Mouse (Mus musculus): ENCODE results near the gene Fgfr2.

Fgfr2 gene

DNA sequence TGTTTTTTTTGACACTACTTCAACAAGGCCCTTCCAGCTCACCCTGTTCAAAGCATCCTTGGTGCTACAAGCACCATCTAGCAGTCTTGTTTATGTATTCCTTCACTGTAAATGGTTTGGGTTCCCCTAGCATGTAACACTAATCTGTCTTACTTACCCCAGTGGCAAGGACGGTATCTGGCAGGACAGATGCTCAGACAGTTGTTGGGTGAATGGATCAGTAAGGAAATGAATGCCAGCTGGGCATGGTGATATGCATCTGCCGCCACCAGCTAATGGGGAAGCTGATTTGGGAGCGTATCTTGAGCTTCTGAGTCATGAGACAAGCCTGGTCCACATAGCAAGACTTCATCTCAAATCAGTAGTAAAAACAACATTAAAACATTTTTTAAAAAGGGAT is 2744.8 kb downstream of the Fgfr2 start:
- no peak for DNase-seq (ENCODE audit: low read depth, low spot score)

GRCm38 (mm10) chr7:130374311-130374710 is 2748.8 kb downstream of the Fgfr2 start:
- no peak for DNase-seq (ENCODE audit: low read depth, low spot score)

DNA sequence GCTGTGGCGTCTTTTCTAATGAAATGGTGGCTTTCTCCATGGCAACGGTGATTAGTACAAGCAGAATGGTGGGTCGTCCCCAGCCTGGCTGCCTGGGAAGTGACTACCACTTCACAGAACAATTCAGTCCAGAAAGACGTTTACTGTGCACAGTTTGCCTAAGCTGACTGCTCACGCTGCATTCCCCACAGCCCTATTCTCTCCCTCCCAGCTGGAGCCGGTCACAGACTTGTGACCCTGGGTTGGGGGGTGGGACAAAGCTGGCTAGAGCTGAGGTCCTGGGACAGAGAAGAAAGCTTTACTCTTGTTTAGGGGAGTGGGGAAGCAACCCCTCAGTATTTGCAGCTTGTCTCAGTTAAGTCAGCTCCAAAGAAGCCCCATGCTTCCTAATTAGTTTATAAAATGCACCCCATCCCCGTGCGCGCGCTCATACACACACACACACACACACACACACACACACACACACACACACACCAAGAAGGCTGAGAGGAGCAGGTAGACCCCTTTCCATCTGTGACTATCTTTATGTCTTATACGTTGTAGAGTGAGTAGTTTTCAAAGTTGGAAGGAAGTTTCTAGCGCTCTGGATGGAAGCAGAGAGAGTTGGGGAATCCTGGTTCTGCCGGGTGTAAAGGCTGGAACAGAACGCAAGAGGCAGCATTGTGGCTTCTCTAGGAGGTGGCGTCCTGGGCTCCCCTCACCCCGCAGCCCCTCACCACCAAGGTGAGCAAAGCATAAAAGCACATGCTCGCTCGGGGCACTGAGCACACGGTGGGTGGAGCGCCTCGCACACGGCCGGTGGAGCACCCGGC is 2754.1 kb downstream of the Fgfr2 start:
- no peak for DNase-seq (ENCODE audit: low read depth, low spot score)

GRCm38 (mm10) chr7:130368036-130368826 is 2754.9 kb downstream of the Fgfr2 start:
- DNase-seq (ENCODE audit: low read depth, low spot score): no peak

- no peak for DNase-seq (ENCODE audit: low read depth, low spot score)
Measured at GRCm38 (mm10) chr7:130367222-130368035, 2755.7 kb downstream of the Fgfr2 start.

GRCm38 (mm10) chr7:130365711-130366110 is 2757.4 kb downstream of the Fgfr2 start:
- no peak for DNase-seq (ENCODE audit: low read depth, low spot score)

DNA sequence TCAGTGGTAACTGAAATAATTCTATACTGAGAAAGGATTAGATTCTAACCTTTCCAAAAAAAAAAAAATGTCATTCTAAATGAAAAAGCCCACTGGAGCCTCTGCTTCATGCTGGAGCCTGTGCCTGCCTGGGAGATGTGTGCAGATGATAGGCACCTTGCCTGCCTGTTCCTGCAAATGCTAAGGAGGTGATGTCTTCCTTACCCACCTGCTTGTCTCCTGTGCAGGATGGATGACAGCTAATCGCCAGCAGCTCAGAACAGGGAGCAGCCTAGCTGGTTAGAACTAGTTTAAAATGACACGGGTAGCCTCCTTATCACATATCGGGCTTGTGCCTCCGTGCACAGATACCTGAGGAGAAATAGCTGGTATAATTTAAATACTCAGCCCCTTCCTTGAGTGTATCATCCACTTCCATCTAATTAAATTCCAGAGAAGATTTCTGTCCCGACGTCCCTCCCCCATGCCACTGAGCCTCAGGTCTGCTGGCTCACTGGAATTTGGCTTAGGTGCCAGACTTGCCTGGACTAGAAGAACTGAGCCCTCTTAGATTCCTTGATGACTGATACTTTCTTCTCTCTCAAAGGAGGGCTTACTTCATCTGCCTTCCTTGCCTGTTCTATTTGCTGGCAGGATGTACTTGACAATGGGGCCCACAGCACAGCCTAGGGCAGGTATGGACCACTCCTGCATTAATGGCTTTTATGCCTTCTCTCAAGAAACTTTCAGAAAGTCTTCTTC is 2782.6 kb downstream of the Fgfr2 start:
- no peak for DNase-seq (ENCODE audit: low read depth, low spot score)

DNA sequence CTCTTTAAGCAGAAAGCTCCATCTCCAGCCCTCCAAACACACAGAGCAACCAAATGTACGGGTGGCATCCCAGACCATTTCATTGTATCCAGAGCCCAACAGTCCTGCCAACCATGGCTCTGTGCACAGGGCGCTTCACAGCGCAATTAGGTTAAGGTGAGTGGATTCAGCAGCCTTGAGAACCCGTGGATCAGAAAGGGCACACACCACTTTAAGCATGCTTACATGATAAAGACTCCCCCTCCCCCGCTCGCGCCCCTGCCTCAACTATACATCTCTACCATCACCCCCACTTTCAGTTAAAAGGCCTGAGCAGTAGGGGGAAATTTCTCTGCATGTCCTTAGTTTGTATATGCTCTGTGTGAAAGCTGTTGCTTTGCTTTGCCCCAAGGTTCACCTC is 2785.5 kb downstream of the Fgfr2 start:
- no peak for DNase-seq (ENCODE audit: low read depth, low spot score)

DNA sequence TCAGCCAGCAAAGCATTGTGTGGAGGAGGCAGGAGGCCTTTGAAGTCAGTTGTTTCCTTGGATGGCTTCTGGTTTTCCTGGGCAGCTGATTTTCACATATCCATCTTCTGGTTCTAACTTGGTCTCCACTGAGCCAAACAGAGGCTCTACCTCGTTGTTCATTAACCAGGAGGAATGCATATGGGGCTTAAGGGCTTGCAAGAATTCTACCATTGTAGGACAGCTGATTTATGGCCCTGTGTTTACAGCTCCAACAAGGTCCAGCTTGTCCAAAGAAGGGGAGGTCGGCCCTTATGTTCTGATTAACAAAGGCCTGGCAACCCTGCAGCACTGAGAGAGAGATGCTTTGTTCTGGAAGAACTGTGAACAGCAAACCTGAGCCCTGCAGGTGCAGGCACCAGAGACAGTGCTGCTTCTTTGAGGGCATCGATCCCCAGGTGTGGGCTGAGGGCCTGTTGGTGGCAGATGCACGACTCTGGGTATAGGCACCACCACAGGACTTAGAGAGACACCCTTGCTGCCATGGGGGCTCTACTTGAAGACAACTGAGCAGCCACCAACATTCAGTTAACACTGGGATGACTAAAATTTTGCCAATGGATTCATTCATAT is 2787.6 kb downstream of the Fgfr2 start:
- no peak for DNase-seq (ENCODE audit: low read depth, low spot score)

- DNase-seq (ENCODE audit: low read depth, low spot score): no peak
Measured at GRCm38 (mm10) chr7:130332515-130333220, 2790.5 kb downstream of the Fgfr2 start.

- DNase-seq (ENCODE audit: low read depth, low spot score): no peak
Measured at GRCm38 (mm10) chr7:130327603-130328365, 2795.4 kb downstream of the Fgfr2 start.

DNA sequence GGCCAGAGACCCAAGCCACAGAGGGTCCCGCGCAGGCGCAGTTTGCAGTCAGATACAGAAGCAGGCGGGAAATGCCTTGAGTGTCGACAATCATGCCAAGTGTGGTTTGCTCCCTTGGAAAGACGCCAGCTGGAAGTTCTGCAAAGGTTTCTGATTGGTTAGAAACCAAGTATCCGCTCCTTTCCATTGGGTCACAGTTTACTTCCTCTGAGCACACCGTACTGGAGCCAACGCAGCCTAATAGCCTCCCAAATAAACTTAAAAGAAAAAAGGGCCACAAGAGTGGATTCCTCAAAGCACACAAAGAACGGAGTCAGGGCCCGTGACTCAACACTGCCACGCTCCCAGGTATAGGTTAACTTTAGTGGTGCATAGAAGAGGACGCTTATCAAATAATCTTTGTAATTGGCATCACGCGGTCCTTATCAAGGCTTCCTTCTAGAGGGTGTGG is 2797.1 kb downstream of the Fgfr2 start:
- DNase-seq (ENCODE audit: low read depth, low spot score): peak; percentile 9

DNA sequence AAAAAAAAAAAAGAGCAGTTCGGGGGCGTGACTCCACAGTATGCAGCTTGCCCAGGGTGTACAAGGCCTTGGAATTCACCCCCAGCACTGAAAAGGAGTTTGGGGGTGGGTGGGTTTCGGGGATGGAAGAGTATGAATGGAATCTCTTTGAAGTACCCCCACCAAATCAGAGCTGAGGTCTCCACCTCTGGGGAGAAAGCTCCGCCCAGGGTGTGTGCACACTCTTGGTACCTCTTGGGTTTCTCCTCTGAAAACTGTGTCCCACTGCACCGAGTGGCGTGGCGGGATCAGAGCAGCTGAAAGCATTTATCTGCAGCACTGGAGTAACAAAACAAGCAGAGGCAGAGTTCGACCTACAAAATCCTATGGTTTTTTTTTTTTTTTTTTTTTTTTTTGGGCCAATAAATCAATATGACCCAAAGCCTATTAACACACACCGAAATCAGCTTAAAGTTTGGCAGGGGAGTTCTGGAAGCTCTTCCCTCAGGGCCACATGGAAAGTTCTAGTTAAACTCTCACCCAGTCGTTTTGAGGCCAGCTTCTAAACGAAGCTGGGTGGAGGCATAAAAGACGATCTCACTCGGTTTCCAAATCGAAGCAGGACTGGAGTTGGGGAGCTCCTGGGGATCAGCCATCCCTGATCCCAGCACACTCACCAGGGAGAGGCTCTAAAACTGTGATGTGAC is 2798.3 kb downstream of the Fgfr2 start:
- DNase-seq (ENCODE audit: low read depth, low spot score): peak; percentile 30

- DNase-seq (ENCODE audit: low read depth, low spot score): no peak
Measured at GRCm38 (mm10) chr7:130323766-130324165, 2799.4 kb downstream of the Fgfr2 start.

GRCm38 (mm10) chr7:130319799-130320556 is 2803.2 kb downstream of the Fgfr2 start:
- no peak for DNase-seq (ENCODE audit: low read depth, low spot score)

DNA sequence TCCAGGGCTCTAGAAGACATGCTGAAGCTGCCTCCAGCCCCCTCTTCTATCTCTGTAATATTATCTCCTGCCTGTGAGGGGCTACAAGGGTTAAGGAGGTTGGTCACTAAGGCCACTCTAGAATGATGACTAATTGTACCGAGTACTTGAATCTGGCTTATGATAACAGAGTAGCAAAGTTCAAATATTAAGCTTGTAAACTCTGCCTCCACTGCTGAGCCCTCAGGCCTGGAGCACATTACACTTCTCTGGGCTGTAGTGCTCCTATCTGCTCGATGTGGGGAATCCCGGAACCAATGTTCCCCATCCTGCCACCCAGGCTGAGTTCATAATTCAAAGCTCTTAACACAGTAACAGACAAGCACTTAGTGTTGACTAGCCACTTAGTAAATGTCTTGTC is 2806.9 kb downstream of the Fgfr2 start:
- no peak for DNase-seq (ENCODE audit: low read depth, low spot score)

GRCm38 (mm10) chr7:130315221-130315620 is 2807.9 kb downstream of the Fgfr2 start:
- DNase-seq (ENCODE audit: low read depth, low spot score): no peak

DNA sequence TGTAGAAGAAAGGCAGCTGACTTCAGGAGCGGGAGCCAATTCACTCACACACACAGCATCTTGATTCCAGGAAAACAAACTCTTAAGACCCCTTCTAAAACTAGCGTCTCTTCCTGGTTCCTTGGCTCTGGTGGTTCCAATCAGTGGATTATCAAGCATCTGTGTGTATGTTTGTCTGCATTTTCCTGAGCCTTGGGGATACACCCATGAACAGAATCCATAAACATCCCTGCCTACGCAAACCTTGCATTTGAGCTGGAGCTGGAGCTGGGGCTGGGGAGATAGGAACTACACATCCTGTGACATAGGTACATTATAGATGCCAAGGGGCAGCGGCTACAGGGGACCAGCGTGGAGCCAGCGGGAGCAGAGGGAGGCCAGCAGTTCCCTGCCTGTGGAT is 2808.5 kb downstream of the Fgfr2 start:
- no peak for DNase-seq (ENCODE audit: low read depth, low spot score)

All from ES-CJ7 (cell line).